Mouse (Mus musculus) lung, embryonic 16.5 days (tissue): Measurements from ENCODE around the gene Rtcb. TPM values are rescaled to one million over a fixed set of nuclear protein-coding genes. Genes with fewer than 3 reads are reported as not detected.

Source experiments
- ATAC-seq: fragments of 200-750 bp; cut with Nextera tagmentation; 2 replicates; pipeline ENCODE4 v1.8.0; 2017; ENCODE audit warnings: low read depth, mild to moderate bottlenecking, moderate library complexity
- H3K27ac ChIP-seq: fragments of 300-500 bp; sonication (generic); 2 replicates; pipeline ENCODE4 v1.5.1; 2014; ENCODE audit warnings: mild to moderate bottlenecking, control low read depth, low read length
- H3K27me3 ChIP-seq: fragments of 300-500 bp; sonication (generic); 2 replicates; pipeline ENCODE4 v1.6.1; 2014; ENCODE audit warnings: low read depth, low read length, mixed read lengths; ENCODE audit not compliant: control insufficient read depth, insufficient read depth
- H3K36me3 ChIP-seq: fragments of 300-500 bp; sonication (generic); 2 replicates; pipeline ENCODE4 v1.6.1; 2014; ENCODE audit warnings: low read length; ENCODE audit not compliant: control insufficient read depth, insufficient read depth
- H3K4me1 ChIP-seq: fragments of 300-500 bp; sonication (generic); replicated peaks from 2 replicates; pipeline ENCODE4 v1.6.1; 2014; ENCODE audit warnings: low read length, mixed read lengths; ENCODE audit not compliant: control insufficient read depth, insufficient read depth
- H3K4me2 ChIP-seq: fragments of 300-500 bp; sonication (generic); 2 replicates; pipeline ENCODE4 v1.6.1; 2014; ENCODE audit warnings: low read depth, low read length, control low read depth
- H3K4me3 ChIP-seq: fragments of 300-500 bp; sonication (generic); 2 replicates; pipeline ENCODE4 v1.5.1; 2014; ENCODE audit warnings: mild to moderate bottlenecking, low read length, control low read depth
- H3K9ac ChIP-seq: fragments of 300-500 bp; sonication (generic); 2 replicates; pipeline ENCODE4 v1.6.1; 2014; ENCODE audit warnings: low read length, control low read depth
- H3K9me3 ChIP-seq: fragments of 300-500 bp; sonication (generic); 2 replicates; pipeline ENCODE4 v1.6.1; 2016; ENCODE audit warnings: low read length; ENCODE audit not compliant: control insufficient read depth
- WGBS: fragments of 180-500 bp; shearing (Covaris S2); extraction: QIAGEN DNeasy Blood & Tissue Kit; methylation state at CpG from one replicate; pipeline ENCODE4 v1.1.7; 2014; 5-methylcytosine and 5-hydroxymethylcytosine counted together
- polyA plus RNA-seq: library from polyadenylated mRNA; unstranded; fragments of >200 nt; fragmentation: Nextera tagmentation; extraction: Ambion mirVana; gene quantifications from 2 replicates; pipeline ENCODE4 v1.2.1, GENCODE M21; 2015

The Rtcb gene
- polyA plus RNA-seq, 1 experiment from 2014 or later = 177 TPM

- H3K4me2 ChIP-seq = peak within 1 kb of the TSS; percentile 83
- H3K4me1 ChIP-seq = peaks cover 9% of the 10 kb centered on the region
- ATAC-seq = peak; percentile 100
- H3K27ac ChIP-seq = peak within 1 kb of the TSS; percentile 86
- H3K36me3 ChIP-seq = peaks cover 13% of the 10 kb centered on the region
- H3K27me3 ChIP-seq = no peaks in the 10 kb centered on the region
- no peaks in the 10 kb centered on the region for H3K9me3 ChIP-seq
- peak within 1 kb of the TSS; percentile 89 for H3K9ac ChIP-seq
- WGBS = under 1% methylated on average over 88 of the region's 90 CpGs
- peak within 1 kb of the TSS; percentile 90 for H3K4me3 ChIP-seq
Observed at GRCm38 (mm10) chr10:85916498-85917309, 40.9 kb downstream of the Rtcb start, which contains the start of gene Prdm4. Gene Prdm4 (minus strand): TSS chr10:85917142.

Other genes starting within 250 kb of the Rtcb start
- 70.0 and 72.3 TPM in 2 replicates for gene Pwp1, start 128.3 kb downstream of the Rtcb start, polyA plus RNA-seq
- gene Prdm4, start 40.7 kb downstream of the Rtcb start, polyA plus RNA-seq = 11.1 and 11.5 TPM in 2 replicates
- 0.10 and 0.19 TPM in 2 replicates for gene Ascl4, start 30.1 kb downstream of the Rtcb start, polyA plus RNA-seq
- 0.13 and 0.28 TPM in 2 replicates for gene Bpifc, start 54.1 kb upstream of the Rtcb start, polyA plus RNA-seq
- 25.0 and 26.7 TPM in 2 replicates for gene Fbxo7, start 64.1 kb upstream of the Rtcb start, polyA plus RNA-seq